Mouse (Mus musculus) erythroblast, embryonic 14.5 days (primary cell): ENCODE results near the gene Serpinh1.

ENCODE experiments used
- GATA1 ChIP-seq: IDR thresholded peaks from 2 replicates; pipeline ENCODE4 v1.6.1; 2012; ENCODE audit warnings: low read length, inconsistent platforms, mixed read lengths
- TAL1 ChIP-seq: IDR thresholded peaks from 3 replicates; pipeline ENCODE4 v1.6.1; 2012; ENCODE audit warnings: low read length, inconsistent platforms, mixed read lengths

GRCm38 (mm10) chr7:99351802-99352517, 1.1 kb downstream of the Serpinh1 start:
- TF ChIP-seq TAL1 (no peak), GATA1 (no peak)
